Mouse (Mus musculus): Measurements from ENCODE around the gene Sec24c.

- TF ChIP-seq EP300 (IDR thresholded peaks at IDR 0.05) (no peak), CTCF (IDR thresholded peaks at IDR 0.05) (no peak)
Observed at GRCm38 (mm10) chr14:20654690-20655421, 19.3 kb upstream of the Sec24c start.

All from lung, postnatal 0 days (tissue).